Mouse (Mus musculus): ENCODE results near the gene Hoxa7. TPM values are rescaled to one million over a fixed set of nuclear protein-coding genes. Genes with fewer than 3 reads are reported as not detected.

Gene Hoxa7
- polyA plus RNA-seq, 1 experiment = 11.9 TPM

GRCm38 (mm10) chr6:52201269-52201668 lies 20.4 kb downstream of the Hoxa7 start:
- Histone ChIP-seq H3K4me3 (no peak overlapping the region), H3K36me3 (ENCODE audit: control insufficient read depth, insufficient read depth) (peaks cover 16% of the 10 kb centered on the region), H3K79me2 (ENCODE audit: control insufficient read depth, insufficient read depth) (no peaks in the 10 kb centered on the region), H3K4me2 (ENCODE audit: low read depth) (no peak overlapping the region), H3ac (ENCODE audit: control insufficient read depth, insufficient read length) (no peak overlapping the region), H3K27me3 (ENCODE audit: control insufficient read depth, insufficient read depth, insufficient read length) (no peaks in the 10 kb centered on the region)
- TF ChIP-seq MYOG (IDR thresholded peaks at IDR 0.05; ENCODE audit: control insufficient read depth in 1 of 3, insufficient read depth in 1 of 3, insufficient read length in 2 of 3, low read depth in 2 of 3) (no peak), USF1 (IDR thresholded peaks at IDR 0.05; ENCODE audit: low read depth) (no peak), TCF12 (IDR thresholded peaks at IDR 0.05; ENCODE audit: insufficient read depth, poor library complexity, severe bottlenecking) (no peak), SRF (IDR thresholded peaks at IDR 0.05; ENCODE audit: control insufficient read depth, insufficient read length, low read depth) (no peak), REST (IDR thresholded peaks at IDR 0.05; ENCODE audit: insufficient read depth, insufficient read length) (no peak), POLR2A (IDR thresholded peaks at IDR 0.05; ENCODE audit: insufficient read length, low read depth) (no peak)

GRCm38 (mm10) chr6:52200751-52201250 lies 20.9 kb downstream of the Hoxa7 start:
- H3K27me3 ChIP-seq (ENCODE audit: control insufficient read depth, insufficient read depth, insufficient read length) = no peaks in the 10 kb centered on the region
- H3K4me2 ChIP-seq (ENCODE audit: low read depth) = no peak overlapping the region
- H3K36me3 ChIP-seq (ENCODE audit: control insufficient read depth, insufficient read depth) = peaks cover 16% of the 10 kb centered on the region
- TF ChIP-seq E2F4 (IDR thresholded peaks at IDR 0.05; ENCODE audit: insufficient read depth) = no peak
- no peak for TF ChIP-seq POLR2AphosphoS2 (IDR thresholded peaks at IDR 0.05; ENCODE audit: insufficient read length, low read depth)
- TF ChIP-seq MYOG (IDR thresholded peaks at IDR 0.05; ENCODE audit: control insufficient read depth in 1 of 3, insufficient read depth in 1 of 3, insufficient read length in 2 of 3, low read depth in 2 of 3) = no peak
- TF ChIP-seq TCF3 (IDR thresholded peaks at IDR 0.05; ENCODE audit: insufficient read length, low read depth) = no peak
- TF ChIP-seq POLR2A (IDR thresholded peaks at IDR 0.05; ENCODE audit: insufficient read length, low read depth) = no peak
- TF ChIP-seq REST (IDR thresholded peaks at IDR 0.05; ENCODE audit: insufficient read depth, insufficient read length) = no peak
- TF ChIP-seq MAX (IDR thresholded peaks at IDR 0.05; ENCODE audit: low read depth) = no peak
- TF ChIP-seq MYOD1 (IDR thresholded peaks at IDR 0.05; ENCODE audit: control insufficient read depth in 1 of 3, insufficient read length in 2 of 3, low read depth in 2 of 3) = no peak
- TF ChIP-seq USF1 (IDR thresholded peaks at IDR 0.05; ENCODE audit: low read depth) = no peak
- no peak for TF ChIP-seq TCF12 (IDR thresholded peaks at IDR 0.05; ENCODE audit: insufficient read depth, poor library complexity, severe bottlenecking)
- no peak overlapping the region for H3K4me3 ChIP-seq
- H3ac ChIP-seq (ENCODE audit: control insufficient read depth, insufficient read length) = no peak overlapping the region
- H3K79me2 ChIP-seq (ENCODE audit: control insufficient read depth, insufficient read depth) = no peaks in the 10 kb centered on the region

- Histone ChIP-seq H3K79me2 (ENCODE audit: control insufficient read depth, insufficient read depth) (no peaks in the 10 kb centered on the region), H3K27me3 (ENCODE audit: control insufficient read depth, insufficient read depth, insufficient read length) (no peaks in the 10 kb centered on the region), H3K36me3 (ENCODE audit: control insufficient read depth, insufficient read depth) (peaks cover 12% of the 10 kb centered on the region), H3ac (ENCODE audit: control insufficient read depth, insufficient read length) (no peak overlapping the region), H3K4me2 (ENCODE audit: low read depth) (no peak overlapping the region), H3K4me3 (no peak overlapping the region)
- TF ChIP-seq TCF12 (IDR thresholded peaks at IDR 0.05; ENCODE audit: insufficient read depth, poor library complexity, severe bottlenecking) (no peak), CEBPB (IDR thresholded peaks at IDR 0.05; ENCODE audit: insufficient read depth, poor library complexity, severe bottlenecking) (no peak), MYOG (IDR thresholded peaks at IDR 0.05; ENCODE audit: control insufficient read depth in 1 of 3, insufficient read depth in 1 of 3, insufficient read length in 2 of 3, low read depth in 2 of 3) (no peak), SRF (IDR thresholded peaks at IDR 0.05; ENCODE audit: control insufficient read depth, insufficient read length, low read depth) (no peak), POLR2AphosphoS2 (IDR thresholded peaks at IDR 0.05; ENCODE audit: insufficient read length, low read depth) (no peak), POLR2A (IDR thresholded peaks at IDR 0.05; ENCODE audit: insufficient read length, low read depth) (no peak), E2F4 (IDR thresholded peaks at IDR 0.05; ENCODE audit: insufficient read depth) (no peak), USF1 (IDR thresholded peaks at IDR 0.05; ENCODE audit: low read depth) (no peak), MAX (IDR thresholded peaks at IDR 0.05; ENCODE audit: low read depth) (no peak), MYOD1 (IDR thresholded peaks at IDR 0.05; ENCODE audit: control insufficient read depth in 1 of 3, insufficient read length in 2 of 3, low read depth in 2 of 3) (no peak), REST (IDR thresholded peaks at IDR 0.05; ENCODE audit: insufficient read depth, insufficient read length) (no peak)
These were observed 21.4 kb downstream of the Hoxa7 start for GRCm38 (mm10) chr6:52200073-52200750.

GRCm38 (mm10) chr6:52197271-52197670 lies 24.4 kb downstream of the Hoxa7 start:
- no peak overlapping the region for H3K4me3 ChIP-seq
- peaks cover 5% of the 10 kb centered on the region for H3K36me3 ChIP-seq (ENCODE audit: control insufficient read depth, insufficient read depth)
- H3K27me3 ChIP-seq (ENCODE audit: control insufficient read depth, insufficient read depth, insufficient read length) = no peaks in the 10 kb centered on the region
- TF ChIP-seq CEBPB (IDR thresholded peaks at IDR 0.05; ENCODE audit: insufficient read depth, poor library complexity, severe bottlenecking) (no peak), SRF (IDR thresholded peaks at IDR 0.05; ENCODE audit: control insufficient read depth, insufficient read length, low read depth) (no peak), TCF3 (IDR thresholded peaks at IDR 0.05; ENCODE audit: insufficient read length, low read depth) (no peak), MAX (IDR thresholded peaks at IDR 0.05; ENCODE audit: low read depth) (no peak), MYOG (IDR thresholded peaks at IDR 0.05; ENCODE audit: control insufficient read depth in 1 of 3, insufficient read depth in 1 of 3, insufficient read length in 2 of 3, low read depth in 2 of 3) (no peak), USF1 (IDR thresholded peaks at IDR 0.05; ENCODE audit: low read depth) (no peak), MYOD1 (IDR thresholded peaks at IDR 0.05; ENCODE audit: control insufficient read depth in 1 of 3, insufficient read length in 2 of 3, low read depth in 2 of 3) (no peak), REST (IDR thresholded peaks at IDR 0.05; ENCODE audit: insufficient read depth, insufficient read length) (no peak), TCF12 (IDR thresholded peaks at IDR 0.05; ENCODE audit: insufficient read depth, poor library complexity, severe bottlenecking) (no peak), E2F4 (IDR thresholded peaks at IDR 0.05; ENCODE audit: insufficient read depth) (no peak), POLR2A (IDR thresholded peaks at IDR 0.05; ENCODE audit: insufficient read length, low read depth) (no peak), POLR2AphosphoS2 (IDR thresholded peaks at IDR 0.05; ENCODE audit: insufficient read length, low read depth) (no peak)
- peaks cover 2% of the 10 kb centered on the region for H3K79me2 ChIP-seq (ENCODE audit: control insufficient read depth, insufficient read depth)
- H3K4me2 ChIP-seq (ENCODE audit: low read depth) = peak overlapping the region; percentile 14
- H3ac ChIP-seq (ENCODE audit: control insufficient read depth, insufficient read length) = no peak overlapping the region

Measured in myocyte (in vitro differentiated cells).